Mouse (Mus musculus): ENCODE measurements around the gene Tuft1. TPM values are rescaled to one million over a fixed set of nuclear protein-coding genes. Genes with fewer than 3 reads are reported as not detected.

The Tuft1 gene
- polyA plus RNA-seq, 1 experiment, result 1.9 TPM

DNA sequence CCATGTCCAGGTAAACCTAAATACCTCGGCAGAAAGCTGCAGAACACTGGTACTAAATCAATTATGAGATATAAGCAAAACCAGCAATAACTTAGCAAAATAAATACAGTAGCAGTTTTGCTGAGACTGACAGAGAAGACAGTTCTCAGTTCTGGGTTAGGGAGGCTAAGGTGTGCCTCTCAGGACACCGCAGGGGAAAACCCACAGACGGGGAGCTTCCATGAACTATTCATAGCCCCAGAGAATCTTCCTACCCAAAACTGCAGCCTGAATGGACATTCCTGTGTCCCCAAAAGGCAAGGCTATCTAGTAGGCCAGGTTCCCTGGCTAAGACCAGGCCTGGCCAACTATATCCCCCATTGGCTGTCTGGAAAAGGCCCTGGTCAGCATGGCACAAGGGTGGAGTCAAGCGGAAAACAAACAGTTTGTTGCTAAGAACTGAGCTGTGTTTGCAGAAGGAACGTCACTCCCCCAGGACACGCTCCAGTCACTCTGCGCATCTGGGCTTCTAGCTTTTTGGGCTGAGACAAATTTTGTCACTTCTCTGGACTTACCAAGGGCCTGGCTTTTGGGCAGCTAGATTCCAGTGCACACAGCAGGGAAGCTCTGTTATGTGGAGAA lies 45.3 kb downstream of the Tuft1 start:
- no peak overlapping the region for H3K4me3 ChIP-seq (ENCODE audit: insufficient read depth, low read length)
- TF ChIP-seq CTCF (IDR thresholded peaks at IDR 0.05; ENCODE audit: extremely low read depth, insufficient read depth, low read length) (no peak), POLR2A (IDR thresholded peaks at IDR 0.05; ENCODE audit: extremely low read depth, insufficient read depth, low read length) (no peak)
- H3K4me1 ChIP-seq (ENCODE audit: control insufficient read depth, insufficient read depth, low read length), result no peaks in the 10 kb centered on the region
- H3K27ac ChIP-seq (ENCODE audit: insufficient read depth, low read length), result no peak overlapping the region

DNA sequence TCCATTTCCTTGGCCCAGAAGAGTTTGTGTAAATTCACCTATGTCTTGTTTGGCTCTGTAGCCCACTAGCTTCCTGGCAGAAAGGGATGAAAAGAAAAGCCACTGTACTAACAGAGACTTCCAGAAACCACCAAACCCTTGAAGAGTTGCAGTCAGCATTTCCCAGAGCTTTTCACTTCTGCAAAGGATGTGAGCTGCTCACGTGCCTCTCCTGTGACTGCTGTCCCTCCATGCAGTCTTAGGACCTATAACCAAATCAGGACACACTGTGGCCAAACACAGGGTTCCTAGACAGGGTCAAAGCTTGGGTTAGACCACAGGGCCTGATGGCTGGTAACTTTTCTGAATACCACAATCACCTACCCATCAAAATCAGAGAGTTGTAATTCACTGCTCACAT lies 46.4 kb downstream of the Tuft1 start:
- TF ChIP-seq CTCF (IDR thresholded peaks at IDR 0.05; ENCODE audit: extremely low read depth, insufficient read depth, low read length), result no peak
- TF ChIP-seq POLR2A (IDR thresholded peaks at IDR 0.05; ENCODE audit: extremely low read depth, insufficient read depth, low read length), result no peak
- Histone ChIP-seq H3K4me3 (ENCODE audit: insufficient read depth, low read length) (no peak overlapping the region), H3K27ac (ENCODE audit: insufficient read depth, low read length) (no peak overlapping the region), H3K4me1 (ENCODE audit: control insufficient read depth, insufficient read depth, low read length) (no peaks in the 10 kb centered on the region)

DNA sequence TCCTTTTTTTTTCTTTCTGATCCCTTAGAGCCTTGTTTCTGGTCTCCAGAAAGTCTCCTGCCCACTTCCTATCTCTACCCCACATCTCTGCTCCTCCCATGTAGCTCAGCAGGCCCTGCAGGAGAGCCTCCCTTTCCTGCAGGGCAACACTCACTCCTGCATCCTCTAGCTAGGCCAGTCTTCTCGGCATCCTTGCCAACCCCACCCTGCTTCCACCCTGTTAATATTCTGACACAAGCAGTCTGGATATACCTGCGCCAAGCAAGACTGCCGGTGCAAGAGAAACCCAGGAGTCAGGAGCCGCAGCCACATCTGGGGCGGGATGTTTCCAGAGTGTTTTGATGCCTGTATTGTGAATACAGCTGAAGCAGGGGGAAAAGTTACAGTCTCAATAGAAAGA lies 46.8 kb downstream of the Tuft1 start:
- H3K4me3 ChIP-seq (ENCODE audit: insufficient read depth, low read length), result no peak overlapping the region
- TF ChIP-seq CTCF (IDR thresholded peaks at IDR 0.05; ENCODE audit: extremely low read depth, insufficient read depth, low read length), result no peak
- no peak for TF ChIP-seq POLR2A (IDR thresholded peaks at IDR 0.05; ENCODE audit: extremely low read depth, insufficient read depth, low read length)
- no peaks in the 10 kb centered on the region for H3K4me1 ChIP-seq (ENCODE audit: control insufficient read depth, insufficient read depth, low read length)
- no peak overlapping the region for H3K27ac ChIP-seq (ENCODE audit: insufficient read depth, low read length)

DNA sequence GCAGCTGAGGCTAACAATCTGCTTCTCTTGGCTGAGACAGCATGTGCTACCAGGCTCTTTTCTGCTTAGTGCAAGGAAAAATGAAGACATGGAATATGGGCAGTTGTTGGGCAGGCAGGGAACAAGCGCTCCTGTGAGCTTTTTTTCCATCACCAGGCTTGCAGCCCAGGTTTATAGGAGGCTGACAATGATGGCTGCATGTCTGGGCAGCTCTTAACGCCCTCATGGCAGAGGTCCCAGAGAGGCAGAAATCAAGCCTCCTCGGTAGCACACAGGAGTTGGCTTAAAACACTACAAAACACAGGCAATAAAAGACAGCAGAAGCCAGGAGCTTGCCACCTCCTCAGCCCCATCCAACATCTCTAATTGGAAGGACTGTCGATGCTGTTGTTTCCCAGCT lies 47.3 kb downstream of the Tuft1 start:
- TF ChIP-seq POLR2A (IDR thresholded peaks at IDR 0.05; ENCODE audit: extremely low read depth, insufficient read depth, low read length) (no peak), CTCF (IDR thresholded peaks at IDR 0.05; ENCODE audit: extremely low read depth, insufficient read depth, low read length) (no peak)
- no peak overlapping the region for H3K27ac ChIP-seq (ENCODE audit: insufficient read depth, low read length)
- H3K4me1 ChIP-seq (ENCODE audit: control insufficient read depth, insufficient read depth, low read length), result no peaks in the 10 kb centered on the region
- no peak overlapping the region for H3K4me3 ChIP-seq (ENCODE audit: insufficient read depth, low read length)

DNA sequence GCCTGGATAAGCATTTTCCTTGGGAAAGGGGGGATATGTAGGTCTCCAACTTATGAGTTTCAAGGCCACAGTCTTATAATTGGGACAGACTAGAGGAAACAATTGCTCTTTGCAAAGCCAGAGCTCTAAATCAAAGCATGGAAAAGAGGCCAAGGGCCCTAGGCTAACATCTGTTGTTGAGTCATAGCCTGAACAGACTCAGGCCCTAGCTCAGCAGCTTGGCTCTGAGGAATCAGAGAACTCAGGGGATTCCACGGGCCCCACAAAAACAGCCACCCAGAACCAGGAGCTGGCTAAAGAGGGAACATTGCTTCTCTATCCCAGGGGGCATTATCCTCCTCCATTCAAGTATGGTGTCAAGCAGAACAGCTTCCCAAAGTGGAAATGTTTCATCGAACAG lies 48.1 kb downstream of the Tuft1 start:
- no peak for TF ChIP-seq POLR2A (IDR thresholded peaks at IDR 0.05; ENCODE audit: extremely low read depth, insufficient read depth, low read length)
- no peak for TF ChIP-seq CTCF (IDR thresholded peaks at IDR 0.05; ENCODE audit: extremely low read depth, insufficient read depth, low read length)
- H3K27ac ChIP-seq (ENCODE audit: insufficient read depth, low read length), result no peak overlapping the region
- no peaks in the 10 kb centered on the region for H3K4me1 ChIP-seq (ENCODE audit: control insufficient read depth, insufficient read depth, low read length)
- H3K4me3 ChIP-seq (ENCODE audit: insufficient read depth, low read length), result no peak overlapping the region

DNA sequence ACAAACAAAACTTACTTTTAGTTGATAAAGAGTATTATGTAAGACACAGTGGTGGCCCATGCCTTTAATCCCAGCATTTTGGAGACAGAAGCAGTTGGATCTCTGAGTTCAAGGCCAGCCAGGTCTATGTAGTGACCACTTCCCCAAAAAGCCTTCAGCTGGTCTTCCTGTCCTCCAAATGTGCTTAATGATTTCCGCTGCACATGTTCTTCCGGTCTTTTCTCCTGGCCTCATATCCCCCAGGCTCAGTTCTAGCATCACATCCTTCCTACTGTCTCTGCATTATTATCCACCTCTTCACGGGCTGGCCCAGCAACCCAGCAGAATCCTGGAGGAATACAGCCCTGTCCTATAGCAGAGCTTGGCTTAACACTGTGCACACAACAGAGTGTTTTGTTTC lies 49.1 kb downstream of the Tuft1 start:
- TF ChIP-seq POLR2A (IDR thresholded peaks at IDR 0.05; ENCODE audit: extremely low read depth, insufficient read depth, low read length) (no peak), CTCF (IDR thresholded peaks at IDR 0.05; ENCODE audit: extremely low read depth, insufficient read depth, low read length) (no peak)
- no peaks in the 10 kb centered on the region for H3K4me1 ChIP-seq (ENCODE audit: control insufficient read depth, insufficient read depth, low read length)
- no peak overlapping the region for H3K27ac ChIP-seq (ENCODE audit: insufficient read depth, low read length)
- no peak overlapping the region for H3K4me3 ChIP-seq (ENCODE audit: insufficient read depth, low read length)

DNA sequence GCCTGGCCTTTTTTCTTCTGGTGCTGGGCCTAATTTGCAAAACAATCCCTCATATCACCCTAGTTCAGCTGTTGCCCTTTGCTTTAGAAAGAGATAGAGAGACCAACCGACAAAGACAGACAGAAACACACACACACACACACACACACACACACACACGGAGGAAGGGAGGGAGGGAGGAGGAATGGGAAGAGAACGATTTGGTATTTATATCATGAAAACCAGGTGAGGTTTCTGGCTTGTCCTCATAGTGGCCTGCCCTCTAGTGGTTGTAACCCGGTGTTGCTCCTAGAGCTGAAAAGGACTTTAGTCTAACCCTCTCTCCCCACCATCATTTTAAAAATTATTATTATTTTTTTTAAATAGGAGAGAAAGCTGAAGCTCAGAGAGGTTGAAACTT lies 56.7 kb downstream of the Tuft1 start:
- TF ChIP-seq CTCF (IDR thresholded peaks at IDR 0.05; ENCODE audit: extremely low read depth, insufficient read depth, low read length) (peak; percentile 60), POLR2A (IDR thresholded peaks at IDR 0.05; ENCODE audit: extremely low read depth, insufficient read depth, low read length) (no peak)
- no peak overlapping the region for H3K27ac ChIP-seq (ENCODE audit: insufficient read depth, low read length)
- no peaks in the 10 kb centered on the region for H3K4me1 ChIP-seq (ENCODE audit: control insufficient read depth, insufficient read depth, low read length)

DNA sequence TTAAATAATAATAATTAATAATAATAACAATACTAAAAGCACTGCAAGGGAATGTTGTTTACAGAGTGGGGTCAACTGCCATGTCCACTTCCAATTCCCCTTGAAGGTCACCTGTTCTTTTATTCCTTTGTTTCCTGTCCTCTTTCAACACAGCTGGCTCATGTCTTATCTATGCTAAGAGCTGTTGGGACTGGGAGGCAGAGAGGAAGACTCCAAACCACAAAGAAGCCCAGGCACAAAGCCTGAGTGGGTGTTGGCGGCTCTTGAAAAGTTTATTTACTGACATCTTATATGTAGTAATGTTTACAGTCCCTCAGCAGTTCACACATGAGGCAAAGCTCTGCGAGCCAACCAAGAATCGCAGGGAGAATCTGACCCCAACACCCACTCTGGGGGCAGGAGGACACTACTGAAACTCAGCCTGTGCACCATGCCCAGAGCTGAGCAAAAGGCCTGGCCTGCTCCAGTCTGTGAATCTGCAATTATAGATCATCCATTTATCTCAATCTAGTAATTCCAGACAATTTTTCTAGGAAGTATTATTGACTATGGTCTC lies 61.4 kb downstream of the Tuft1 start:
- no peaks in the 10 kb centered on the region for H3K4me1 ChIP-seq (ENCODE audit: control insufficient read depth, insufficient read depth, low read length)
- H3K4me3 ChIP-seq (ENCODE audit: insufficient read depth, low read length), result no peak overlapping the region
- TF ChIP-seq CTCF (IDR thresholded peaks at IDR 0.05; ENCODE audit: extremely low read depth, insufficient read depth, low read length) (no peak), POLR2A (IDR thresholded peaks at IDR 0.05; ENCODE audit: extremely low read depth, insufficient read depth, low read length) (no peak)
- no peak overlapping the region for H3K27ac ChIP-seq (ENCODE audit: insufficient read depth, low read length)

More for the DNA sequence above, 56.7 kb downstream of the Tuft1 start:
- H3K4me3 ChIP-seq (ENCODE audit: insufficient read depth, low read length), result no peak overlapping the region

DNA sequence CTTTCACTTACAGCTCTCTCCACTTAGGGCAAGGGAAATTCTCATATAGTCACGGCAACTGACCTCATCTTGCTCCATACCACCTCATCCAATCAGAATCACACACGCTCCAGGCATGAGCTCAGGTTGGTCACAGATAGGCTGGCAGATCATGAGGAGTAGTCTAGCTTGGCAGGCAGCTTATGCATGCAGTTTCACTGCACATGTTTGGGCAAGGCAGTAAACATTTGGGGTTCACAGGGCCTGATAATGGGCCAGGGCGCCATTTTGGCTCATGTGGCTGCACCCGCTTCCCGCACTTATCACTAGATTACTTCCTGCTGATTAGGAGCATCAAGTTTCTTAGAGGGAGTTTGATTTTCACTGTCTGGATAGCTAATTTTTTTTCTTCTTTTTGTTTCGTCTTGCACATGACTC lies 62.8 kb downstream of the Tuft1 start:
- Histone ChIP-seq H3K27ac (ENCODE audit: insufficient read depth, low read length) (no peak overlapping the region), H3K4me1 (ENCODE audit: control insufficient read depth, insufficient read depth, low read length) (no peaks in the 10 kb centered on the region), H3K4me3 (ENCODE audit: insufficient read depth, low read length) (no peak overlapping the region)
- TF ChIP-seq CTCF (IDR thresholded peaks at IDR 0.05; ENCODE audit: extremely low read depth, insufficient read depth, low read length) (no peak), POLR2A (IDR thresholded peaks at IDR 0.05; ENCODE audit: extremely low read depth, insufficient read depth, low read length) (no peak)

DNA sequence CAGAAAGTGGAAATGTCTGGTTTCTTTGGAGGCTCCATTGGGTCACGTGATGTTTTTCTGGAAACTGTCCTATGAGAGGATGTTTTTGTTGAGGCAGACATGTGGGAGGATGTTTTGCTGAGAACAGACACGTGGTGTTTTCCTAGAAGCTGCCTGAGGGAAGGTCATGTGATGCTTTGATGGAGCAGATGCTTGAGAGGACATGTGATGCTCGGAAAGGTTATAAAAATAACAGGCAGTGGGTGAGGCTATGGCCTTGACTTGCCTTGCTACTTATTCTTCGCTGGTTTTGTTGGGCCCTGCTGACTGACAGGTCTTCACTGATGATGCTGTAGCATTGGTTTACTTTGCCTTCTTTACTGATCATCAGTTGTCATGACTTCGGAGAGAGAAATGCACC lies 67.6 kb downstream of the Tuft1 start:
- Histone ChIP-seq H3K4me3 (ENCODE audit: insufficient read depth, low read length) (no peak overlapping the region), H3K4me1 (ENCODE audit: control insufficient read depth, insufficient read depth, low read length) (no peaks in the 10 kb centered on the region), H3K27ac (ENCODE audit: insufficient read depth, low read length) (no peak overlapping the region)
- TF ChIP-seq POLR2A (IDR thresholded peaks at IDR 0.05; ENCODE audit: extremely low read depth, insufficient read depth, low read length) (no peak), CTCF (IDR thresholded peaks at IDR 0.05; ENCODE audit: extremely low read depth, insufficient read depth, low read length) (no peak)

Measured in cortical plate, adult 2 months (tissue).